Mouse (Mus musculus) MEL (cell line): ENCODE data around the gene Gm10663.

ENCODE experiments used
- CTCF ChIP-seq, 3 experiments: IDR thresholded peaks in 2 of 3; conservative IDR thresholded peaks in 1 of 3; 2 replicates each; pipeline ENCODE4 v1.5.1; 2011 to 2012; ENCODE audit warnings: low read length in 3 of 3, low read depth in 2 of 3, mild to moderate bottlenecking in 2 of 3, improper control_type of control experiment in 1 of 3, inconsistent platforms in 1 of 3, mixed read lengths in 1 of 3, moderate library complexity in 1 of 3; ENCODE audit not compliant: control insufficient read depth in 1 of 3, insufficient read depth in 1 of 3, poor library complexity in 1 of 3, severe bottlenecking in 1 of 3
- EP300 ChIP-seq, 2 experiments: IDR thresholded peaks; 2 replicates each; pipeline ENCODE4 v1.6.1; 2011; ENCODE audit warnings: improper control_type of control experiment in 2 of 2, low read length in 2 of 2, low read depth in 1 of 2, mild to moderate bottlenecking in 1 of 2
- MYC ChIP-seq: IDR thresholded peaks from 2 replicates; pipeline ENCODE4 v1.6.1; 2011; ENCODE audit warnings: low read depth, mild to moderate bottlenecking, low read length, improper control_type of control experiment, moderate library complexity
- POLR2A ChIP-seq, 2 experiments: IDR thresholded peaks; 2 replicates each; pipeline ENCODE4 v1.6.1; 2011 to 2012; ENCODE audit warnings: low read length in 2 of 2, mild to moderate bottlenecking in 2 of 2, control low read depth in 1 of 2, improper control_type of control experiment in 1 of 2, low read depth in 1 of 2, moderate library complexity in 1 of 2; ENCODE audit not compliant: control insufficient read depth in 1 of 2, insufficient read depth in 1 of 2, poor library complexity in 1 of 2
- POLR2AphosphoS2 ChIP-seq: IDR thresholded peaks from 2 replicates; pipeline ENCODE4 v1.6.1; 2011; ENCODE audit warnings: low read length, improper control_type of control experiment

GRCm38 (mm10) chr8:65028959-65029686, 45.7 kb upstream of the Gm10663 start:
- TF ChIP-seq MYC = no peak
- no peak for TF ChIP-seq EP300 (IDR thresholded peaks at IDR 0.05; ENCODE audit: low read depth in 1 of 2, low read length in 2 of 2)
- no peak for TF ChIP-seq POLR2AphosphoS2
- no peak; a peak in 1 of 6 replicates for TF ChIP-seq CTCF (IDR thresholded peaks at IDR 0.05 in 2 of 3, conservative IDR thresholded peaks at IDR 0.05 in 1 of 3; ENCODE audit: control insufficient read depth in 1 of 3, insufficient read depth in 1 of 3, low read depth in 2 of 3, low read length in 3 of 3, poor library complexity in 1 of 3, severe bottlenecking in 1 of 3)
- no peak for TF ChIP-seq POLR2A (IDR thresholded peaks at IDR 0.05; ENCODE audit: control insufficient read depth in 1 of 2, insufficient read depth in 1 of 2, low read depth in 1 of 2, low read length in 2 of 2, poor library complexity in 1 of 2)
